Mouse (Mus musculus): ENCODE measurements at regions not wholly inside any gene's neighbourhood (a gene's known extent, or its start where the extent isn't known, plus 50 kb on each side); places are given as distances from the start of the nearest gene placed in this dataset.

GRCm38 (mm10) chr3:134114501-134114900, 121.8 kb upstream of the Cxxc4 start:
- DNase-seq (ENCODE audit: low read depth), result no peak

GRCm38 (mm10) chr3:134115007-134115406, 121.3 kb upstream of the Cxxc4 start:
- no peak for DNase-seq (ENCODE audit: low read depth)

GRCm38 (mm10) chr3:134118898-134119297, 117.4 kb upstream of the Cxxc4 start:
- no peak for DNase-seq (ENCODE audit: low read depth)

- DNase-seq (ENCODE audit: low read depth), result no peak
These were observed 111.3 kb upstream of the Cxxc4 start for GRCm38 (mm10) chr3:134124982-134125381.

- no peak for DNase-seq (ENCODE audit: low read depth)
These were observed 105.9 kb upstream of the Cxxc4 start for GRCm38 (mm10) chr3:134130412-134130811.

GRCm38 (mm10) chr3:134145251-134145650, 91.0 kb upstream of the Cxxc4 start:
- no peak for DNase-seq (ENCODE audit: low read depth)

- DNase-seq (ENCODE audit: low read depth), result no peak
These were observed 90.3 kb upstream of the Cxxc4 start for GRCm38 (mm10) chr3:134145935-134146334.

GRCm38 (mm10) chr3:134146373-134147224, 89.7 kb upstream of the Cxxc4 start:
- DNase-seq (ENCODE audit: low read depth), result no peak

- no peak for DNase-seq (ENCODE audit: low read depth)
These were observed 74.0 kb upstream of the Cxxc4 start for GRCm38 (mm10) chr3:134162288-134162687.

- DNase-seq (ENCODE audit: low read depth), result no peak
These were observed 66.4 kb upstream of the Cxxc4 start for GRCm38 (mm10) chr3:134169922-134170321.

- DNase-seq (ENCODE audit: low read depth), result no peak
These were observed 63.9 kb upstream of the Cxxc4 start for GRCm38 (mm10) chr3:134172357-134172756.

GRCm38 (mm10) chr3:134178491-134179054, 57.7 kb upstream of the Cxxc4 start:
- no peak for DNase-seq (ENCODE audit: low read depth)

- DNase-seq (ENCODE audit: low read depth), result no peak
These were observed 52.2 kb upstream of the Cxxc4 start for GRCm38 (mm10) chr3:134184042-134184441.
